Mouse (Mus musculus) fibroblast of lung, adult 2 months (primary cell): ENCODE measurements at regions not wholly inside any gene's neighbourhood (a gene's known extent, or its start where the extent isn't known, plus 50 kb on each side); places are given as distances from the start of the nearest gene placed in this dataset.
A peak's percentile ranks its signal among the peaks of the same experiment; 100 is the strongest.

Source experiments
- DNase-seq: peaks from one replicate; pipeline ENCODE4 v3.0.0-alpha.2; 2011; ENCODE audit warnings: low read depth

- no peak for DNase-seq
Measured at GRCm38 (mm10) chr2:75341726-75342280, 317.3 kb upstream of the Hnrnpa3 start.

DNA sequence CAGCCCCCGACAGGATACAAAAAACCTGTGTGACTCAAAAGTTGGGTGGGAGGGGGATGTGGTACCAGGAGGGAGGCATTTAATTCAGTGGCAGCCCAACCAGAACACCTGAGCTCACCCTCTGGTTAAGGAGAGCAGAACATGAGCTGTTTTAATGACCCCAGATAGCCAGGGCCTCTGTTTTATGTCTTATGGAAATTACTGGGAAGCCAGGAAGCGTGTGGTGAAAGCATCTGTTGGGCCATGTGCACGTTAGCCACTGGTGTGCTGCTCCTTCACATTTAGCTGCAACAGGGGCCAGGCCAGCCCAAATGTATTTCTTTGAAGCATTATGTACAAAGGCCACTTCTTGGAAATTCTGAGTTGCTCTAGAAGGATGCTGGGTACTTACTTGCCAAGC lies 308.2 kb upstream of the Hnrnpa3 start:
- DNase-seq: no peak

- DNase-seq: no peak
Measured at GRCm38 (mm10) chr2:75351965-75352364, 307.1 kb upstream of the Hnrnpa3 start.

DNA sequence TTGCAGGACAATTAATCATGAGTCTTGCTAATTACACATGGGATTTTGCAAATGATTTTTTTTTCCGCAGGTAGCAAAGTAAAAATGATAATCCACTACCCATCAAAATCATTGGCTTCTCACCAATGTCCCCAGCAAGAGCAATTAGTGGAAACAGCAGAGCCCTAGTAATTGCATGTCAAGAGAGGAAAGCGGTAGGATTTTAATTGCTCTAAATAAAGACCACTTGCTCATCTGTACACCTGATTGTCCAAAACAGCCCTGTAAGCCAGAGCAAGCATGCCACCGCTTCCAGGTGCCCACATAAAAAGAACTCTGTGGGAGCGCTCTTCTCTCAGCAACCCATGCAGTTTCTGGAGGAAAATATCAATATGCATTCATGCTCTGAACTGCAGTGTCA lies 306.5 kb upstream of the Hnrnpa3 start:
- DNase-seq: no peak

DNA sequence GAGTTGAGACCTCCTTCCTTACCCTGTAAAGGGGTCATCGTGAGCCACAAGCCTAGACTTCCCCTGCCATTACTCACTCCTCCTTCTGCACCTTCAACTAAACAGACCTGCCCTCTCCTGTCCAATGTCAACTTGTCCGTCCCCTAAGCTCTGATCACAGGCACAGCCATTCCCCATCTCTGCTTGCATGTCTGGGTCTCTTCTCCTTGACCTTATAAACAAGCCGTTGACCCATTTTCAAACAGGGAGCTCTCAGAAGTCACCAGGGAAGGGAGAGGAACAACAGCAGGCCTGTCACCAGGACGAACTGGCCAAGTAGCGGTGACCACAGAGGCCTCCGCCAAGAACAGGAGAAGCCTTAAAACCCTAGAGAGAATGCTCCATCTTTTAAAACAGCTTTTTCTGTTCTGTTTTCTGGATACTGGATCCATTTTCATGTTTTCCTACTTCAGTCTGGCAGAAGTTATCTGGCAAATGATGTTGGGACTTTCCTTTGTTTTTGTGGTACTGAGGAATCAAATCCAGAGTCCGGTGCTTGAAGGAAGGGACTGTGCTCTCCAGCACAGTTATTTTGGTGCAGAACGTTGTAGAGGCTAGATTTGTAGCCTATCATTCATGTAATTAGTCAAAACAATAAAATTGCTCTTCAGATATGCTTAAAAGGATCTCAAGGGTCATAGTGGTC lies 302.2 kb upstream of the Hnrnpa3 start:
- peak; percentile 7 for DNase-seq

GRCm38 (mm10) chr2:75357516-75357915 lies 301.5 kb upstream of the Hnrnpa3 start:
- DNase-seq: peak; percentile 9

DNA sequence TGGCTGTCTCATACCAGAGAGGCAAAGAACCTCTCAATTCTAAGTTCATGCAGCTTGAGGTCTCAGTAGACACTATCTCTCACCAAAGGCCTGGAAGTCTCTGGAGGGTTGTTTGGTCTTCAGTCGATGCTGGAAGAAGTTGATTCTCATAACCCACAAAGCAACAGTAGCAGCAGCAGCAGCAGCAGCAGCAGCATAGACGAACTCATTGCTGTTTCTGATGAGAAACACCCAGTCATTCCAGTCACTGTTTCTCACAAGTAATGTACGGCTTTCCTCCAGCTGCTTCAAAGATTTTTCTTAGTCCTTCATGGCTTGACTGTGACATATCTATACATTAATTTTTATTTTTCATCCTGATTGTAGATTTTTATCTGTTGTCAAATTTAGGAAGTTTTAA lies 298.1 kb upstream of the Hnrnpa3 start:
- DNase-seq: no peak

GRCm38 (mm10) chr2:75376666-75377065 lies 282.4 kb upstream of the Hnrnpa3 start:
- DNase-seq: no peak

- no peak for DNase-seq
Measured at GRCm38 (mm10) chr2:75385551-75386263, 273.4 kb upstream of the Hnrnpa3 start.

- no peak for DNase-seq
Measured at GRCm38 (mm10) chr2:75386636-75387035, 272.4 kb upstream of the Hnrnpa3 start.

- DNase-seq: no peak
Measured at GRCm38 (mm10) chr2:75392041-75392440, 267.0 kb upstream of the Hnrnpa3 start.

DNA sequence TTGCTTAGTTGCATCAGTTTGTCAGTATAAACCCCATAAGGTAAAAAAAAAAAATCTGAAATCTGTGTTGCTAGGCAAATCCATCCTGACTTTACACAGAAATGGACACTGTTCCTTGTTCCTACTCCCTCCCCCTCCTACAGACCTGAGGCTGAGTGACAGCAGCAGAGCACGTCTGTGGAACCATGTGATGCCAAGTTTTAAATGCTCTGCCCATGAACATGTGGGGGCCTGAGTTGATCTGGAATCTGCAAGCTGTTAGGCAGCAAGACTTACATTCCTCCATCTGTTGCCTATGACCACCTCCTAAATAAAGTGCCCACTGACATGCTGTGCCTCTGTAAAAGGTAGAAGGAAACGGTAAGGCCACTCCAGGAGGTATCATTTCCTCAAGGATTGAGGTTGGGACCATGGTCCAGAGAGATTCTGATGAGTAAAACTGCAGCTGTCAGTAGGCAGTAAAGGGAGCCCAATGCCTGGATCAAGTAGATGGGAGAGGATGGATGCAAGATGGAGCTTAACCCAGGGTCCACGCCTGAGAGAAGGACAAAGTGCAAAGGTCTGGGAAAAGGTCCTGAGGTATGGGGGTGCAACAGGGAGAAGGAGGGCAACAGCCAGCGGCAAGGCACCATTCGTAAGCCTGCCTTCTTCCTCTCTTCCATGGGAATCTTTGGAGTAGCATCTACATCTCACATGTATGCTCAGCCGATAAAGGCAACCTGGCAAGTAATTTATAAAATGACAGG lies 264.0 kb upstream of the Hnrnpa3 start:
- DNase-seq: no peak

GRCm38 (mm10) chr2:75396016-75396415 lies 263.0 kb upstream of the Hnrnpa3 start:
- no peak for DNase-seq

GRCm38 (mm10) chr2:75400291-75400870 lies 258.7 kb upstream of the Hnrnpa3 start:
- peak; percentile 65 for DNase-seq

- no peak for DNase-seq
Measured at GRCm38 (mm10) chr2:75403791-75404190, 255.3 kb upstream of the Hnrnpa3 start.

DNA sequence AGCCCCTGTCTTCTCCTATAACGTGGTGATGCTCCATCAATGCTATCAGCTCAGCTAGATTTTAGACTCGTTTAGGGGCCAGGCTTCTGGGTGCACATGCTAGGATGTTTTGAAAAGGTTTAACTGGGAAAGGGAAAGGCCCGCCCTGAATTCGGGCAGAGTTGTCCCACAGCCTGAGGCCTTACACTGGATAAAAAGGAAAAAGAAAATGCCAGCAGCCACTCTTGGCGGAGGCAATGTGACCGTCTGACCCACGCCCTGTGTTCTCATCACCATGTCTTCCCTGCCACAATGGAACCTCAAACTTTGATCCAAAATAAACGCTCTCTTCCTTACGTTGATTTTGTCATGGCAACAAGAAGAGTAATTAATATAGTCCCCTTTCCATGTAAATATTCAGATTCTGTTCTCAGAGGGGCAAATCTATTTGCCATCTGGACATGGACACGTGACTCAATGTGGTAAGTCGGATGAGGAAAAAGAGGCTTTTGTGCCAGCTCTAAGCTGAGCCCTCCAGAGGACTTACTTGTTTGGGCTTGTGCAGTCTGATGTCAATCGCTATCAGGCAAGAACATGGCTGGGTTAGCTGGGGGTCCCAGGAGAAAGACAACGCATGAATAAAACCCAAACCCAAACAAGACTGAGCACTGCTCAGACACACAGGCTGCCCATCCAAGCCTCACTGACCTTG lies 253.4 kb upstream of the Hnrnpa3 start:
- DNase-seq: no peak

DNA sequence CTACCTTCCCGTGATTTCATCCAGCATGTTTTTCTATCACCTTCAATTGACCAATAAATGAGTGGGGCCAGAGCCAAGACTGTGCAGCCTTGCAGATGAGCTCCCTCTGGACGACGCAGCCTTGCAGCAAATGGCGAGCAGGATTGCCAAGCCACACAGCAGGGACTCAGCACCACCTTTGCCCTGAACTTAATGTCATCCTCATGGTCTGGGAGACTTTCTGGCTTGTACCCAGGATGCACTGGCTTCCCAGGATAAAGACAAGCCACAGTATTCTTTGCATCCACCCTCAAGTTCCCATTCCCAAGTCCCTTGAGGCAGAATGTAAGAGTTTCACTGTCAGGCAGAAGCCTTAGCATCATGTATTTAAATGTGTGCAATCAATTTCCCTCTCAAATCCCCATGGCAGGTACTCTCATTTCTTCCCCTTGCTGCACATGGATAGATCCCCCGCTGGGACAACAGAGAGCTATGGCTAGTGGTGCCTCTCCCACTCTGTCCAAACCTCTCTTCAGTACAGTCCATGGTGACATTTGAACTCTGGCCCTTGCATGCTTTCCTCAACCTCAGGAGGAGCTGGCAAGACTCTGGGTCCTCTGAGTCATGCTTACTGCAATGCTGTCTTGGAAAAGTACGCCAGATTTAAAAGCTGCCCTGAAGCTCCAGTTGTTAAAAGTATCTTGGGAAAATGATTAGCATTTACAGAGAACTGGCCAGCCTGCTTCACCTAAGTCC lies 252.2 kb upstream of the Hnrnpa3 start:
- peak; percentile 70 for DNase-seq

DNA sequence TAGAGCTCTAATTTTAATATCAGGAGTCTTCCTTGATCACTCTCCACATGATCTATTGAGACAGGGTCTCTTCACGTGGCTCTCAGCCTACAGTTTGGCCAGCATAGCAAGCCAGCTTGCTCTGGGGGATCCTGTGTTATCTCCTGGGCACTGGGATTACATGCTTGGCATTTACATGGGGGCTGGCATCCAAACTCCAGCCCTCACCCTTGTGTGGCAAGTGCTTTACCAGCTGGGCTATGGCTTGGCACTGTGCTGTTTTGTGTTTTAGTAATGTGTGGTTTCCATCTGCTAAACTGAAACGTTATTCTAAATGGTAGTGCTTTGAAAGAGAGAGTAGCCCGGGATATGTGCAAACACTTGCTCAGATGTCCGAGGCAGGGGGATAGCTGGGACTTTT lies 251.5 kb upstream of the Hnrnpa3 start:
- DNase-seq: no peak

GRCm38 (mm10) chr2:75408016-75408415 lies 251.0 kb upstream of the Hnrnpa3 start:
- DNase-seq: no peak

DNA sequence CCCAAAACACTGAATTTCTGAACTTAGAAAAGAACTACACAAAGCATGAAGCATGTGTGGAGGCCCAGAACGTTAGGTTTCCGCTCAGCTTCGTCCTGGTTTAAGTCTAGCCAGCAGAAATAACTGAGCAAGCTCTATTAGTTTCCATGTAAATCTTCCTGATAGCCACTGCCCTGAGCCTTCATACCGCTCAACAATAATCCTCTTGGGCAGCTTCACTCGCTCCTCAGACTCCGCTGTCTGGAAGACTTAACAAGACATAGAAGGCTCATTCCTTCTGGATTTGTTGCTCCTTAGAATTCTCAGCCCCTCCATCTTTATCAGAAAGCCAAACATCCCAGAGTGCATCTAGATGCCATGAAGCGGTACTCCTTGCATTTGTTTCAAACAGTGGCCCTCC lies 249.3 kb upstream of the Hnrnpa3 start:
- DNase-seq: no peak

GRCm38 (mm10) chr2:75412735-75413134 lies 246.3 kb upstream of the Hnrnpa3 start:
- DNase-seq: no peak
